Mouse (Mus musculus) gastrocnemius, adult 18-20 months (tissue): Measurements from ENCODE around the gene Gucy2e. TPM values are rescaled to one million over a fixed set of nuclear protein-coding genes. Genes with fewer than 3 reads are reported as not detected.
A peak's percentile ranks its signal among the peaks of the same experiment; 100 is the strongest.

ENCODE experiments used
- DNase-seq: peaks from one replicate; pipeline ENCODE4 v3.0.0; 2021; ENCODE audit warnings: low spot score
- total RNA-seq, 2 experiments: library from RNA; stranded (reverse); gene quantifications; 2 replicates each; pipeline ENCODE4 v1.2.3; 2021

The Gucy2e gene
- total RNA-seq, 2 experiments from 2014 or later = not detected

- no peak for DNase-seq
Measured at GRCm38 (mm10) chr11:69236061-69236925, 543 bp downstream of the Gucy2e start.

GRCm38 (mm10) chr11:69235285-69236060, 1.4 kb downstream of the Gucy2e start:
- DNase-seq = peak; percentile 80

- DNase-seq = no peak
Measured at GRCm38 (mm10) chr11:69233141-69233540, 3.7 kb downstream of the Gucy2e start.

GRCm38 (mm10) chr11:69230420-69230819, 6.4 kb downstream of the Gucy2e start:
- no peak for DNase-seq

GRCm38 (mm10) chr11:69225715-69226114, 11.1 kb downstream of the Gucy2e start:
- no peak for DNase-seq

- no peak for DNase-seq
Measured at GRCm38 (mm10) chr11:69223101-69223500, 13.7 kb downstream of the Gucy2e start.

- no peak for DNase-seq
Measured at GRCm38 (mm10) chr11:69221070-69221469, 15.8 kb downstream of the Gucy2e start.

- no peak for DNase-seq
Measured at GRCm38 (mm10) chr11:69218661-69219060, 18.2 kb downstream of the Gucy2e start.

GRCm38 (mm10) chr11:69217411-69217810, 19.4 kb downstream of the Gucy2e start:
- no peak for DNase-seq

- no peak for DNase-seq
Measured at GRCm38 (mm10) chr11:69211431-69211830, 25.4 kb downstream of the Gucy2e start.

- DNase-seq = no peak
Measured at GRCm38 (mm10) chr11:69202469-69203230, 34.2 kb downstream of the Gucy2e start.

GRCm38 (mm10) chr11:69200231-69200630, 36.6 kb downstream of the Gucy2e start:
- DNase-seq = no peak

GRCm38 (mm10) chr11:69199251-69199650, 37.6 kb downstream of the Gucy2e start:
- no peak for DNase-seq

- DNase-seq = no peak
Measured at GRCm38 (mm10) chr11:69197743-69198142, 39.1 kb downstream of the Gucy2e start, which contains the start of gene Alox8. Gene Alox8, minus strand, starts transcription at chr11:69197843.

GRCm38 (mm10) chr11:69197194-69197593, 39.6 kb downstream of the Gucy2e start:
- DNase-seq = no peak

GRCm38 (mm10) chr11:69196766-69197165, 40.1 kb downstream of the Gucy2e start:
- DNase-seq = no peak

GRCm38 (mm10) chr11:69192840-69193239, 44.0 kb downstream of the Gucy2e start:
- peak; percentile 15 for DNase-seq

GRCm38 (mm10) chr11:69185936-69186335, 50.9 kb downstream of the Gucy2e start:
- DNase-seq = no peak

- no peak for DNase-seq
Measured at GRCm38 (mm10) chr11:69185031-69185430, 51.8 kb downstream of the Gucy2e start.

GRCm38 (mm10) chr11:69180120-69180519, 56.7 kb downstream of the Gucy2e start:
- no peak for DNase-seq

- no peak for DNase-seq
Measured at GRCm38 (mm10) chr11:69179512-69179911, 57.3 kb downstream of the Gucy2e start.

- no peak for DNase-seq
Measured at GRCm38 (mm10) chr11:69178525-69178924, 58.3 kb downstream of the Gucy2e start.
